Mouse (Mus musculus) ovary, postnatal 36 days (tissue): ENCODE results near the gene Wdr3.

Experiments
- DNase-seq: peaks from one replicate; pipeline ENCODE4 v3.0.0; 2022; ENCODE audit warnings: low spot score, mixed read lengths

Wdr3 gene

DNA sequence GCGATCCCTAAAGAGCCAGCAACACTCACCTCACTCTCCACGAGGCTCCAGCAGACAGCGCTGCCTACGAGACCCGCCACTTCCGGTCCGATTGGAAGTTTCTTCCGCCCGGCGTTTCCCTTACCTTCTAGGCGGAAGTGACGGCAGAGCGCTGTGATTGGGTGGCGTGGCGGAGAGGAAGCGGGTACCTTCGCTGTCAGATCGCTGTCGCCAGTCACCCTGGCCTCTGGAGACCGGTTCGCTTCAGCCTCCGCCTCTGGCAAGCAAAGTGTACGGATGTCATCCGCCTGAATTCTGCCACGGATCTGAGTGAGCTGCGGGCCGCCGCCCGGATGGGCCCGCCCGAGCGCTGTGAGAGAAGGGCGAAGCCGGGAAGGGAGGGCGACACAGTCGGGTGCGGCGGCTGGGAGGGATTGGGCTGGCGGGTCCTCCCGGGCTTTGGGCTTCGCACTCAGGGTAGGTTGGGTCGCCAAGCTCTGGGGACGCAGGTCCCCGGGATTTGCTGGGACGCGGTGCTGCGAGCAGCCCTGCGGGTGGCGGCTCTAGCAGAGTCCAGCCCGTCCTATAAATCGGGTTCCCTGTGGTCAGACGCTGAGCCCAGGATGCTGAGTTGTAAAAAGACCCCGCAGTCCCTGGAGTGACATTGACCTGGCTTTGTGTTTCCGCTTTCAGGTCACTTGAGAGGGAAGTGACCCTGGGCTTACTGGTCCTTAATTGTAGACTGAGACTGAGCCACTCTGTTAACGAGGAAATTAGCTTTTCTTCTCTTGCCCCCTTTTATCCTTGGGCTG is at the start of gene Wdr3, which contains the start of gene Gdap2:
TSS of gene Wdr3 (minus strand) at position 93 of the 791 bp plus-strand sequence.
TSS of gene Gdap2 (plus strand) at position 67 of the 791 bp plus-strand sequence.
- DNase-seq = peak; percentile 89

DNA sequence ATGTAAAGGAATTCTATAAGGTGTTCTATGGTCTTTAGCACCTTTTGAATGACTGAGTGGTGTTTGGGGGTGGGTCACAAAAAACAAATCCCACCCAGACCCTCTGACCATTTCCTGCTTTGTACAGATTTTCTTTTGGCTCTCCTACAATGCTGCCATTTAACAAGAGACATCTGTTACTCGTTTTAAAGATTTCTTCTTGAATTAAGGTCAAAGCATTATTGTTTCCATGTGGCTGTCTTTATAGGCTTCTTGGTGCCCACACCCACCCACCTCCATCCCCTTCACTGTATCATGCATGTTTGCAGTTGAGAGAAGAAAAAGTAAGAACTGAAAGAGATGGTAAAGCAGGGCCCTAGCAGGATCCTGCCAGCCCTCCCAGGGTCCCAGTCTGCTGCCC is 44.8 kb upstream of the Wdr3 start:
- DNase-seq = no peak

DNA sequence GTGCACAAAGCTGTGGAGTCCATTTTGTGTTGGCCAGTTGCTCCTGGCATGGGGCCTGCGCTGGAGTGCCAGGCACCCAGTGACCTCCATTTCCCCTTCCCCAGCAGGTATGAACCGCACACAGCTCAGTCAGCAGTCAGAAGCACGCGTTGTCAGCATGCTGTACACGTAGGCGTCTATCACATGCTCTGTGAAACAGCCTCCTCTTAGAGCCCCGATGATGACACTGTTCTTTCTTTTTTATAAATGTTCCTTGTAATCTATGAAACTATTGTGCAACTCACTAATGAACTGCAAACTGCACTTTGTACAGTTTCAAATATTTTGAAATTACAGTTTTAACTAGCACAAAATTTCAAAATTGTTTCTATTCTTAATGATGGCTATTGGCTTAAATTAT is 39.3 kb upstream of the Wdr3 start:
- DNase-seq = no peak

DNA sequence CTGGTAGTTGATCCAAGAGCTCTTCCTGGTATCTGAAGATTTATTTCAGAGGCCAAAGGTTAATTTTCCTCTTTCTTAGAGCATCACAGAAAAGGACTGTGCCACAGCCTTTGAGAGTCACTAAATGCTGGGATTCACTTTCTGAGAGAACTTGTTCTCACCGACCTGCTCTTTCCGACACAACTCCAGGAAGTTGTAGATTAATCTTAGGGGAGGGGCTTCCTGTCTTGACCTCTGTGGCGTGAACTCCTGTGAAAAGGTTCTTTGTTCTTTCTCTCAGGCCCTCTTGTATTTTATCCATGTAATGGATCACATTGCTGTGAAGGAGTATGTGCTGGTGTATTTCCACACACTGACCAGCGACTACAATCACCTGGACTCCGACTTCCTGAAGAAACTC is 32.0 kb upstream of the Wdr3 start:
- DNase-seq = no peak

DNA sequence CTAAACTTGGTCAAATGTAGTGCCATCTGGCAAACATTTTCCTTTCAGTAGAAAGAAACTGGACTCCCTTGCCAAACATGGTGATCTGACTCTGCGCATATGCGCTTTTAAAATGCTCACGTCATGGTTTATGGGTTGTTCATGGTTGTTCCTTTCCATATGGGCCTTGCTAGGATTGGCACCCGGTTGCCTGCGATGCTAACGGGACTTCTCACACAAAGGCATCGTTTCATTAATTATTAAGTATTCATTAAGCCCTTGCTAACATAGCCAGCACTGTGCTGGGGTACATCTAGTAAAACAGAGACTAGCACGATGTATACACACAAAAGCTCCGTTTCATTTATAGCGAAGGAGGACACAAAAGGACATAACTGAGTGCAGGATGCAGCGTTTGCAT is 27.7 kb upstream of the Wdr3 start:
- no peak for DNase-seq

DNA sequence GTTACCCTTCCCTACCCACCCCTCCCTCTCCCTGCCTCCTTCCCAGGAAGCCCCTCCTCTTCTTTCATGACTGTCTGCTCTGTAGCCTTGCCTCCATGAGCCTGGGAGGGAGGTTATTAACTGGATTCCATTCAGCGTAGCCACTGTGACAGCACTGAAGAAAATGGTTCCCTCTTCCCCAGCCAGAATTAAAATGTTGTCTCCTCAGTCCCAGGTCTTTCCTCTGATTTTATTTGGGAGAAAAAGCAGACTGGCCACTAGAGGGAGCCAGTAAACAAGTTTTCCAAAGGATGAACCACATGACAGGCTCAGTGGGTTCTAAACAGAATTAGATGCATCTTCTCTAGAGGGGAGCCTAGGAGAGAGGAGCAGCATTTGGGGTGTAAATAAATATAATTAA is 27.2 kb upstream of the Wdr3 start:
- DNase-seq = no peak

DNA sequence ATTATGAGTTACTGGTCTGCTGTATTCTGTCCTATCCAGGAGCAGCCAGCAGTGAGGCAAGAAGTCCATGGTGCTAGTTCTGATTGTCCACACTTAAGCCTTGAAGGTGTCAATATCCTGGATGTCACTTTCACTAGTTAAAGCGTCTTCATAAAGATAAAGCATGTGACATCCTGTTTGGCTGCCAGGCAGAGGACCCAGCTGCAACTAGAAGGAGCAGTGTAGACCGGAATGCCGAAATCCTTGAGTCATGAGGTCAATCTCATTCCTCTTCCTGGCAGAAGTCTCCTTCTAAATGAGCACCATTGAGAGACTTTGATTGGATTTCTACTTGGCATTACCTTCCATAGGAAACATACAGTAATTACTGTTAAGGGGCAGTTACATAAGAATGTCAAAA is 18.3 kb upstream of the Wdr3 start:
- no peak for DNase-seq

DNA sequence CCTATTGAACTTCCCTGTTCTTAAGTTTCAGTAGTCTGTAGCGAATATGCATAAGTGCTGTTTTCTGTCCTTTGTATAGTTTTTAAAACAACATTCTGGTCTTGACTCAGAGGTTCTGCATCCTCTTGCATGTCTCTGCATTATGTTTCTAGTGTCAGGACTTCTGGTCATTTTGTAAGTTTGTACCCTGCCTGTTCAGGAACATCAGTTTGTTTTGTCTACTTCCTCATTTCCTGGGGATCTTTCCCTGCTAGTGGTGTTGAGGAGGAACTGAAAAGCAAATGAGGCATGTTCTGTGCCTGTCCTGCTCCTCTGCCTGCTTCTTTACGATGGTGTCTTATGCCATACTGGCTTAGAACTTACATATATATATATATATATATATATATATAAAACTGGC is 13.8 kb upstream of the Wdr3 start:
- no peak for DNase-seq

DNA sequence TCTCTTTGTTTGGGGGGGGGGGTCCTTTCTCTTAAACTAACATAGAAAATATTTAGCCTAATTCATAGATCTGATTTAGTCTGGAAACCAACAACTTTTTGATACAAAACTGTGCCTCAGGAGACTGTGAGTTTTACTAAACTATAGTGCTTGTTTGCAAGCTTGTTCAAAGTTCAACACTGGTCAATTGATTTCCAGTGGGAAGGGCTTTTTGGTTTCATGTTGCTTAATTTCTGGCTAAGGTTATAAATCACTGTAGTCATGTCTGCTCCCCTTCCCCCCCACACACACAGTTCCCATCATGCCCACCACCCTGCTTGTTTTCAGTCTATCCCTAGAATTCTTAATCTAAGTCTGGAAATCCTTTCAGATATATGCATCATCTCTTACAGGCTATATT is 2.8 kb upstream of the Wdr3 start:
- no peak for DNase-seq

DNA sequence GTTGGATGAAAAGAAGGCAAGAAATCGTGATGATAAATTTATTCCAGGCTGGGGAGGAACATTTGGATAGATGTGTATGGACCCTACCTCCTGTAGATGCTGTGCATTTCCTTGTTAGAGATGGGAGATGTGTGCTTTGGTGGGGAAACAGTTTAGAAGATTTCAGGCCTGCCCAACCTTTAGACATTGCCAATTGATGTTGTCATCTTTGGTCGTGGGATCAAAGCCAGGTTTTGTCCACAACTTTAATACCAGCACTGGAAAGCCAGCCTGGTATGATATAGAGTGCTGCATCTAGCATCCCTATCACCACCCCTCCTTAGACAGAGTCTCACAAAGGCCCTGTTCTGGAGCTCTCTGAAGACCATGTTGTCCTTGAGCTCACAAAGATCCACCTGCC is 1.3 kb upstream of the Wdr3 start:
- no peak for DNase-seq

DNA sequence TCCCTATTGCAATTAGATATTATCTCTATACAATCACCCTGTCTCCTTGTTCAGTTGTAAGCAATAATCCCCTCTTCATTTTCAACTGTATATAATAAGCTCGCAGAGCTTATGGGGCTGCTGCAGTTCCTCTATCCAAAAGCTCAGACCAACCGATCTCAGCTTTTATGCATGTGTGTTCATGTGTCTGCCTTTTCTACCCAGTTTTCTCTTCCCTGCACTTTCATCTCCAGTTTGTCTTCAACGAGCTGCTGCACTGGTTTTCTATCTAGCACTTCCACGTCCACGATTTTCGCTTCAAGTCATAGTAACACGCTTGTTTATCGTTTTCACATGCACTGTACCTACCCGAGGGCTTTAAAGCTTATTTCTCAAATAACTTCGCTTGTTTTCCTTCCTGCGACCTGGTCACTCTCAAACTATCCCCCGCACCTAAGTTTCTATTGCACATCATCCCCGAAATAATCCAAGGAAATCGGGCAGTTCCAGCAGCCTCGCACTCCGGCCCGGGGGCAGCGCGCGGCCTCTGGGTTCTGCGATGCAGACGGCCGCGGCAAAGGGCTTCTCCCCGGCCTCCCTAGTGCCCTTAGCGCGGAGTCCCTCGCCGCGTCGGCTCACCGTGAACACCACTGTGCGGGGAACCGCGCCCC is 417 bp downstream of the Wdr3 start:
- DNase-seq = no peak

DNA sequence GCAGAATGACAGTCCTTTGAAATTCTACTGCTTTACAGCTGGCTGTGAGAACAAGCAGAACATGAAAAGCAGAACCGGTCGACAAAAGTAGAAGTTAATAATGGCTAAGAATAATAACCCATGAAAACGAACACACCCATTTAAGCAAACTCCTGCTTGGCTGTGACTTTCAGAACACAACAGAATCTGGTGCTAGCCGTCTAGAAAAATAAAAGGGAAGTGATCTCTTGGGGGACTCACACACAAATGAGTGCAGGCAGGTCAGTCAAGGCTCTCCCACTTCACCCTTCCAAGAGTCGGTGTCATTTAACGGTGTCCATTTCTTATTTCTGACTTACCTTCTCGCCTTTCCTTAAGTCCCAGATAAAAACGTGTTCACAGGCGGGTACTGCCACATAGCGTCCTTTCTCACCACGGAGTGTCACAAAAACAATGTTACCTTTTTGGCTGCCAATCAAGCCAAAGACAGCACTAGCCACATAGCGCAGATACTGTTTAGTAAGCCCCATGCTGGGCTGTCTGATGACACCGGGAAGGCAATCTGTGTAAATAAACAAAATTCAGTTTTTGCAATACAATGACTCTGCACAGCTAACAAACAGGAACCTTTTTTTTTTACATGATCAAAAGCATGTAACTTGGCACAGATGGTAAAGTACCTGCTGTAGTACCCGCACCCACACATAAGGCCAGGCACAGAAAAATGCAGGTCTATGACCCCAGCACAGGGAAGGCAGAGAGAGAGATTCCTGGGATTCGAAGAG is 1.3 kb downstream of the Wdr3 start:
- no peak for DNase-seq

DNA sequence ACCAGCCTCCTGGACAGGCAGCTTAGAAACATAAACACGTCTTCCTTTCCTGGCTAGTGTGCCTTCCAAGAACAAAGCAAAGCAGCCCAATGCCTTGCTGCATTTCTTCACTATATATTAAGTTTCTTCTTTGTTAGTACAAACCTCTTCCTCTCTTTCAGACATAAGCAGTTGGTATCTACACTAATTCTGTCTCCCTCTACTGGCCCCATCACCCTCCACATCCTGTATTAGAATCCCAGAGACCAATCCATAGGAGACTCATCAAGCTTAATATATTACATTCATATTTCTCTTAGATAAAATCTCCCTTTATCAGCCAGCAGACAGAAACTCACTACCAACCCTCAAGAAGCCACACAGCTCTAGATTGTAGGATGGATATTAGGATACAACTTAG is 39.8 kb downstream of the Wdr3 start:
- no peak for DNase-seq

DNA sequence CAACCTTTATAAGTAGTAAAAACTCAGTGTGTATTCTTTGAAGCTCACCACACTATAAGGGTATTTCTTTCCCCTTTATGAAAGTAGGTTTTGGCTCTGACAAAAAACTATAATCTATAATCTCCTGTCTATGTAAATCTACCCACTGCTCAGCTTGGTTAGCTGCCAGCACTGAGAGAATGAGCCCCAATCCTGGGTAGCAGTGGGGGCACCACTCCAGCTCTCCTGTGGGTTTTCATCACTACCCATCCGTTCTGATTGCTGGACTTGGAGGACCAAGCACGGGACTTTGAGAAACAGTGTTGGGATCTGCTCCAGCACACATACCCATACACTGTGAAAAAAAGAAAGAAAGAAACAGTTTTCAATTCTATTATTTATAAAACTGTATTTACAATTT is 40.2 kb downstream of the Wdr3 start:
- DNase-seq = no peak

DNA sequence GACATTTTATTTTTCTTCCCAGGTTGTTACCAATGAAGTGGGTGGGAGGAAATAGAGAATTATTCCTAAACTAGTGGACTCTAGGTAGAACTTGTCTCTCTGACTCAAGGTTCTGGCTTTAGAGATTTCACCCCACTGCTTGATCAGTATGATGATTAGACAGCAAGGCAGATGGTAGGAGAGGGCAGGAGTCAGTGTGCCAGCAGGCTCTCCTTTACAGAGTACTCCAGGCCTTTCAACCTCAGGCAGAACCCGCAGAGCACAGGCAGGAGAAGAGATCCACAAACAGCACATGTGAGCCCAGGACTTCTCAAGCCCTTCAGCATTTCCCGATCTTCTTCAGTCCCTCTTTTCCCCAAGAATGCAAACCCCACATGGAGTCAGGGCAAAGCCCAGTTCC is 43.5 kb downstream of the Wdr3 start:
- no peak for DNase-seq

DNA sequence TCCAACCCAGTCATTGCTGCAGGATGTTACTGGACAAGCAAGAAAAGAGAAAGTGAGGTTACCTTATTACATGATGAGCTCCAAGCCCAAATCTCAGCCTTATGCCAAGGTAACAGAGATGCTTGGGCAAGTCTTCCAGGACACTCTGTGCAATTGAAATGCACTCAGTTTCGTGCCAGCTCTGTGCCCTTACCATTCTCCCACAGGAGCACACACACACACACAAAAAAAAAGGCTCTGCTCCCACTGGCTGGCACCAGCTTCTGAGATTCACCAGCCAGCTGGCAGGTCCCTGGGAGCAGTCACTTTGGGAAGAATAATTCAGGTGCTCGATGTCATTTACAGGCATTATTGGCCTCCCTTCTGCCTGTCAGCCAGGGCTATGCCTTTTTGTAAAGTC is 55.5 kb downstream of the Wdr3 start:
- no peak for DNase-seq

DNA sequence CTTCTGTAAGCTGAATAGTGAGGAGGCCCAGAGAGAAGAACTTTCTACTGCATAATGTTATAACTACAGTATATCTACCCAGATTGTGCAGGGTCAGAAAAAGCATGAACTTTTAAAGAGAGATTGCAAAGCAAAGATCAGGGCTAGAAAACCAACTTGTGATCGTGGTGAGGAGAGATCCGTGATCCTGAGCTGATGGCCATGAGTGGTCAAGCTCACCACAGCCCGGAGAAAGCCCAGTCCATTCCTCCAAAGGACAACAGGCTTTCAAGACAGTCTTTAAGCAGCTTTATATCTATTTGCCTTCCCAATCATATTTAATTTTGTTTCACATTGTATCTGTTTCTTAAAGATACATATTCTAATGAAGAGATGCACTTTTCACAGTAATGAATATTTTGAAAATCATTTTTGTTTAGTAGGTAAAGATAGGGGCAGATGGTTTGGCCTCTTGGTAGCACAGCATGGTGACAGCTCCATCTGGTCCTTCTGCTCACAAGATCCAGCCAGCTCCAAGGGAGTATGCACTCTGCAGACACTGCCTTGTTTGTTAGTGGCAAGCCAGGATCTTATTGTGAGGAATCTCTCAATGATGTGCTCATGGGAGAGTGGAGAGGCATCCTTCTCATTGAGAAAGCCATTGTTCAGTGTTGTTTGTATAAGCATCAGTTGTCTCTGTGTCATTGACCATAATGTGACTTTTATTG is 59.7 kb downstream of the Wdr3 start:
- no peak for DNase-seq
